Mouse (Mus musculus) adipocyte (in vitro differentiated cells): ENCODE results near the gene Duox1.
A peak's percentile ranks its signal among the peaks of the same experiment; 100 is the strongest.

Source experiments
- DNase-seq: peaks from one replicate; pipeline ENCODE4 v3.0.0-alpha.2; 2016; ENCODE audit warnings: low spot score

Gene Duox1

DNA sequence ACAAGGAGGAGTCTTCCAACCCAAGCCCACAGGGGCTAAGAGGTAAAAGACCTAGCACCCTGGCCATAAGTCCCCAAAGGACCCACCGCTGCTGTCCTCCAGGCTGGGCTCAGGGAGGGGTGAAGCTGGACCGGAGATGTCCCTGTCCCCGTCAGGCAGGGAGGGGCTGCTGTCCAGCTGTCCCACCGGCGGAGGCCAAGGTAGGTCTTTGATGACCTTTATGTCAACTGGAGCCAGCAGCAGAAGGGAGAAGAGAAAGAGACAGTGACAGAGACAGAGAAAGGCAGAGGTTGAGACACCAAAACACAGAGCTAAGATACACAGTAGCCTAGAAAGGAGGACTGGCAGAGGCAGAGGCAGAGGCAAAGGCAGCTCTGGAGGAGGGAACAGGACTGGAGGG lies 39.9 kb downstream of the Duox1 start:
- no peak for DNase-seq

DNA sequence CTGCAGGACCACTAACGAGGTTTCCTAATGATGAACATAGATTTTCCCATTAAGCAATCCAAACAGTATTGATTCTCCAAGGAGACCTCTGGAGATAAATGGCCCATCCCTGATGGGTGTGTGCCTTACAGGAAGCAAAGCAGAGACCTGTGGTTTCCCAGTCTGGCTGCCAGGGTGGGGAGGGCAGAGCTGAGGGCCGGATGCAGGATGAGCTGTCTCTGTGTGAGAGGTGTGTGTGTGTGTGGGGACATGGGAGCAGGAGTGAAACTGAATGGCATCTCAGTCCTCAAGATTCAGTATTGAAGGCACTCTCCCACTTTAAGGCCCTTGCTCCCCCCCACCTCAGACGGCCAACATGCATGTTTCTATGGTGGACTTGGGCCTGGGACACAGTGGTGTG lies 40.7 kb downstream of the Duox1 start:
- no peak for DNase-seq

DNA sequence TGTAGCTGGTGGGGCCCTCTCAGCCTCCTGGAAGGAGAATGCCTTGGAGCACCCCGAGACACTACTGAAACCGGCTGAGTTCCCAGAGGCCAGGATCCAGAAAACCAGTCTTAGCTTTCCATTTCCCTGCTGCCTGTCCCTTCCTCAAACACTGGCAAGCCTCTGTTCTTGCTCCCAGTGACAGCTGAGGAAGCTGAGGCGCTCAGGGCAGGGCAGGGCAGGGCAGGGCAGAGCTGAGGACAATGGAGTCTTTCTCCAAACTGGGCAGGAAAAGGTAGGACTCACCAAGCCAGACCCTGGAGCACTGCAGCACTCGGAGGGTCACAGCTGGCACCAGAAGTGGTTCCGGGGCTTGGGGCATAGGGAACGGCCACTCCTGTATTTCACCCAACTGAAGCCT lies 44.8 kb downstream of the Duox1 start:
- DNase-seq = no peak

DNA sequence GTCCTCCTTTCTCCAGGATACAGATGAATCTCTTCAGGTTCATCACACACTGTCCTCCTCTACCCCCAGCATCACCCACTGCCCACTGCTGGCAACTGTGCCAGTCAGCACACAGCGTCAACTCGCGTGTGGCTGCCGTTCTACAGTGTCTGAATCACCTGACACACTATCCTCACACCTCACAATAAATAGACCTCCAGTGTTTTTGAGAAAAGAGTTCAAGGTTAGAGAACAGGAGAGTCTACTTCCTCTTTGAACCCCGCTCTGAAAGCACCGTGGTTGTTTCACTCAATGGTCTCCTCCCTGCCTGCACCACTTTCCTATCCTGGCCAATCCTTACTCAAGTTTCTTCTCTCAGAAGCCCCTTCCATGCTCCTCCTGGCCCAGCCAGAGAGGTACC lies 45.7 kb downstream of the Duox1 start:
- DNase-seq = no peak

DNA sequence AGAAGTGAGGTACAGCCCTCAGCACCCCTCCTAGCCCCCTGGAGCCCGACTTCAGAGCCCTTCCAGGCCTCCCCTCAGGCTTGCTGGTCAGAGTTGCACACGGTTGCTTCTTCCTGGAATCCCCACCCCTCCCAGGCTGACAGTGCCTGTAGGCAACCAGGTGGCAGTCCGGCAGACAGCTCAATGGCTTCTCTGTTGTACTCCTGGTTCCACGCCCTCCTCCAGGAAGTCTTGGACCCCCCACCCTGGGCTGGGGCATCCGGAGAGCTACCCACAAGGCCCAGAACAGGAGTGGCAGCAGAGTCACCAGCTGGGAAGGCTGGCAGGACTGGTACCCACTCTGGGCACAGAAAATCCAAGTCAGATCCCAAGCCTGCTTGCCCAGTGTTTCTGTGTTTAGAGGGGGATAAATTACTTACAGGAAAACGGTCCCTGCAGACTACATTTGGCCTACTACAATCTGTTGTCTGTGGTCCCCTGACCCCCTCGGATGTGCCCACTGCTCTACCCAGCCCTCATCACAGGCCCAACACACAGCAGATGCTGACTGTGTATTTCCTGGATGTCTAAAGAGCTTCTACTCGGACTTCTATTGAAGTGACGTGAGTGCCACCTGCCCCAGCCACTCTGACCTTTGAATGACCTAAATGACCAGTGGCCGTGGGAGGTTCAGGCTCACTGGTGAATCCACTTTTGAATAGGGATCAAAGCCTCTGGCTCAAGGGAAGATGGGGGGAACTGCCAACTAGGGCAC lies 46.6 kb downstream of the Duox1 start:
- DNase-seq = no peak

DNA sequence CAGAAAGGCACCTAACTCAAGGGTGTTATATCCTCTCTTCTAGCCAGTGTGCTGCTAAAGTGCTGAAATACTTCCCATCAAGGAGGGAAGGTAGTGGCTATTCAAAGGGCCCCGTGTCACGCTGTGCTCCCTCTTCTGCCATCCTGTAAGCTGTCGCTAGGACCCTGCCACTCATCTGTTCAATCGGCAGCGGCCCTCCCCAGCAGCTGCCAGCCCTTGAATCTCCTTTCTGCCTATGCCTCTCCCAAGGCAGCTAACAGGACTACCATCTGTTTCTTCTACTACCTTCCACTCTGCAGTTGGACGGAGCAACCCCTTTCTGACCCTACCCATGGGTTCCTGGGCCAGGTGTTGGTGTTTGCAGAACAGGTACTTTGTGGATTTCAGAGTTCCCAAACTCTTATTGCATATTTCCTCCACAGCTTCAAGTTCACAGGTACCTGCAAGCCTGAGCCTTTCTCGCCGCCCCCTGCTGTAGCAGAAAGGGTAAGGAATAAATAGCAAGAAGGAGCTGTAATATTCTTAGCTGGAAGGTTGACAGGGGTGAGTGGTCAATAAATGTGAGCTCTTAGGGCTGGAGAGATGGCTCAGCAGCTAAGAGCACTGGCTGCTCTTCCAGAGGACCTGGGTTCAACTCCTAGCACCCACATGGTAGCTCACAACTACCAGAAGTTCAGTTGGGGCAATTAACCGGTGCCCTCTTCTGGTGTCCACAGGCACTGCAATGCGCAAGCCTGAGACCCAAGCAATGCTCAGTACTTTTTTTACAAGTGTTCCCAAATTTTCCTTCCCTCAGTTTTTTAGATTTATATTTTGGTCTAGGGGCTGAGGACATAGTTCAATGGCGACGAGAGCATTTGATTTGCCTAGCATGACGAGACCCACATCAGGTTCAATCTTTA lies 47.4 kb downstream of the Duox1 start:
- no peak for DNase-seq

DNA sequence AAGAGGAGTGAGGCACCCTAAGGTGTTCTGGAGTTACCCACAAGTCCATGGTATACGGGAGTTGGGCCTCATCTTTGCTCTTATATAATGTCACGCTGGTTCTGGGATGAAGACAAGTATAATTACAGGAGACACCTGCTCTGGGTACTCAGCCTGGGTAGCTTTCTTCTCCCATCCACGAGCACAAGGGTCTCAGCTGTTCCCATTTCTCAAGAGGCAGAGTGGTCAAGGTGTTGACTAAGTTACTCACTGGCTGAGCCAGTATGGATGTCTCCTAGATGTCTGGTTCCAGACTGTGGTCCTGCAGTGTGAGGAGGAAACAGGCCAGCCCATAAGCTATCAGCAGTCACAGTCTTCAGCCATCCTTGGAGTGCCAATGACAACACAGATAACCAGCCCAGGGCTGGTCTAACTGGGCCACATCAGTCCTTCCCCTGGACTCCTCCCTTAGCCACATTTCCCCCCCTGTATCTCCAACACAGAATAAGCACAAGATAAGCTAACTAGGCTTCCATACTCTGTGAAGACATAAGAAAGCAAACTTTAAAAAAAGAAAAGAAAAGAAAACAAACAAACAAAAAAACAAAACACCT lies 49.0 kb downstream of the Duox1 start:
- DNase-seq = no peak

DNA sequence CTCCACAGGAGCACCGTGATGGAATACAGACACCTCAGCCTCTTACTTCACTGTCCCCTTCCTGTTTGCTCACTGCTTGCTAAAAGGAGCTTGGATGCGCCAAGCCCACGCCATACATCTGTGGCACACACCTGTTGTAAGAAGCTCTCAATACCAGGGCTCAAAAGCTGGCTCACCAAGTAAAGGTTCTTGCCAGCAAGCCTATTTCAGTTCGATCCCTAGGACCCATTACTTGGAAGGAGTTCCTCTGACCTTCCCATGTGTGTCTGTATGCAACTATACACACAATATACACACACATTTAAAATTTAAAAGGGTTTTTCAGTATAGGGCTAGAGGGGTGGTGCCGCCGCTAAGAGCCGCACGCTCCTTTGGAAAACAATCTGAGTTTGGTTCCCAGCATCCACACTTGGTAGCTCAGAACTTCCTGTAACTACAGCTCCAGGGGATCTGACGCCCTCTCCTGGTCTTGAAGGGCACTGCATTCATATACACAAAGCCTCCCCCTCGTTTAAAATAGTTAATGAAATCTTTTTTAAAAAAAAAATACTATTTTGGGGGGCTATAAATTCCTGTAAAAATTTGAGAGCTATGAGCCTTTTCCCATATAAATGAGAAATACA lies 49.9 kb downstream of the Duox1 start:
- DNase-seq = no peak

DNA sequence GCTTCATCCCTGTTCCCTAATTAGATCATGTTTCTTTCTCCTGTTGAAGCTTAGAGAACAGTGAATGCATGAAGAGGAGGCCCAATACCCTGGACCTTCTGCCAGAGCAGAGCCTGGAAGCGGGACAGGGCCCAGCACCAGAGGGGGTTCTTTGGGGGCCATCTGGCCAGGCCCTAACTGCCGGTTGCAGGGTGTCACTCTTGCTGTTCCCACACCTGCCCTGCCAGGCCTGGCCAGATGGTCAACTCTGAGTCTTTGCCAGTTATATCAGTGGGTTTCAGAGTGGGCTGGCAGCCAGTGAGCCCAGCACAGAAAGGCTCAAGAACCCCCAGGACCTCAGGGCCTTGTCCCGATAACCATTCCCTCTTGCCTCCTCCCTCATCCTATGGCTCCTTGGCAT lies 50.6 kb downstream of the Duox1 start:
- DNase-seq = no peak

DNA sequence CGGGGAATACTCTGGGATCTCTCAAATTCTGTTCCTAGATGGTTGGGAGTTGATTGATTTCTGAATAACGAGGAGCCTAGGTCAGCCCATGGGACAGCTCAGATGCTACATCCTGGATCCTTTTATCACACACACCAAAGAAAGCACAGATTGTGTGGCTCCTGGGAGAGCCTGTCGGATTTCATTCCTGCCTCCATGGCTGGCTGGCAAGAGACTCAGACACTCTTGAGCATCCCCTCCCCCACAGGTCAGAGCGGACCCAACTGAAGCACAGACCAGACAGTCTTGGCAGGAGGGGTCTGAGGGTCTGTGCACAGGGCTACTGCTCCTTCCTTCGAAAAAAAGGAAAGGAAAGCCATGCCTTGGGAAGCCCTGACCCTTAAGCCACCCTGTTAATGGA lies 51.2 kb downstream of the Duox1 start:
- no peak for DNase-seq

DNA sequence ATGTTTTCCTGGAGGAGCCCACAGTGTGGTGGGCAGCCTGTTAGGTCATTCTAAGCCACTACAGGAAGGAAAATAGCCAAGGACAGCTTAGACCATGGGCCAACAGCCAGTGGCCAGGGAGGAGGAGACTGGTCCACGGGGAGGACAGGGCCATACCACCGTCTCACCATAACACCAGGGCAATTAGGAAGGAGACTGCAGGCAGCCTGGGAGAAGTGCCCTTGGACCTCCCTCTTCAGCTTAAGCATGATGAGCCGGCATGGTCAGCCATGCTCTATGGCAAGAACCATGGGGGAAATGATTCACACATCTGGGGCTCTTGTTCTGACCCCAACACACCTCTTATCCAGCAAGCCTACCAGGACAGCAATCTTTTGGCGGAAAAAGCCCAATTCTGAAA lies 51.7 kb downstream of the Duox1 start:
- no peak for DNase-seq

DNA sequence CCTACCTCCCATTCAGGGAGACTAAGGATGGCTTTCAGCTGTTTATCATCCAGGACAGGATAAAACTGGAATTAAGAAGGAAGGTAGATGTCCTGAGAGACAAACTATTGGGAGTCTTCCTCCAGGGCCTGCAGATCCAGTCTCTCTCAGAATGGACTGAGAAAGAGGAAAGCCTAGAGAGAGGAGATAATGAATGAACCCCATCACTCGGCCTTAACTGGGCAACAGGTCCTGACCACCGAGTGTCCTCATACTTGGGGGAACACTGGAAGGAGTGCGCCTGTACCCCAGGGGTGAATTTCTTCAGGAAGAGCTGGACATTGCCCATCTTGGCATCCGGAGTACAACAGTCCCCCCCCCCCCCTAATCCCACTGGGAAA lies 52.2 kb downstream of the Duox1 start:
- no peak for DNase-seq

DNA sequence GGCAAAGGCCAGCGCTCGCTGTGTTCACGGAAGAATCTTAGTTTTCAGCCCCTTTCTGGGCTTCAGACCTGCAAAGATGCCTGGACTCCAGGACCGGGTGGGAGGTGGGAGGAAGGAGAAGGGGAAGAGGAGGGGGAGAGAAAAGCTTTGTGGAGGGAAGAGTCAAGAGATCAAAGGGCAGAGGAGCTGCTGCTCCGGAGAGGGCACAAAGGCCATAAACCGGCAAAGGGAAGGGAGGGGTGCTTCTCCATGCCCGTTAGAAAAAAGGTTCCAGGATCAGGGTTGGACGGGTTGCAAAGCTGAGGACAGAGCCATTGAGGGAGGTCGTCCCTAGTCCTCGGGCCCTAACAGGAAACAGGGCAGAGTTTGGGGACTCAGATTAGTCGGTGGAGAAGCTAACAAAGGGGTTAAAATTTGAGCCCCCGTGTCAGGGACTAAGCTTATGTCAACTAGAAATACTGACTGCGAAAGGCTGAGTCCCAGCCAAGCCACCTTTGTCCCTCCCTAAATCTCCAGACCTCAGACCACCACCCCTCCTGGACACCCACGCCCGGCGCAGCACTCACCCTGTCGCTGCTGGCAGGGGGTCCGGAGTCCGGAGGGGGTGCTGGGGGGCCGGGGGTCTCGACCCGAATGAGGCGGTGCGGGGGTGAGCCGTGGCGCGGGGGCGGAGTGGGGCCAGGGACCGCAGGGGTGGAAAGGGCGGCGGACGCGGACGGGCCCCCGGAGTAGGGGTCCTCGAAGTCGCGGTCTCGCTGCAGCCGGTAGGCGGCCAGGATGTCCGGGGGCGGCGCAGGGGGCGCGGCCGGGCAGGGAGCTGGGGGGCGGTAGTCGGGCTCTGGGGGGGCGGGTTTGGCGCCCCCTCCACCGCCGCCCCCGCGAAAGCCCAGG lies 52.9 kb downstream of the Duox1 start:
- no peak for DNase-seq

DNA sequence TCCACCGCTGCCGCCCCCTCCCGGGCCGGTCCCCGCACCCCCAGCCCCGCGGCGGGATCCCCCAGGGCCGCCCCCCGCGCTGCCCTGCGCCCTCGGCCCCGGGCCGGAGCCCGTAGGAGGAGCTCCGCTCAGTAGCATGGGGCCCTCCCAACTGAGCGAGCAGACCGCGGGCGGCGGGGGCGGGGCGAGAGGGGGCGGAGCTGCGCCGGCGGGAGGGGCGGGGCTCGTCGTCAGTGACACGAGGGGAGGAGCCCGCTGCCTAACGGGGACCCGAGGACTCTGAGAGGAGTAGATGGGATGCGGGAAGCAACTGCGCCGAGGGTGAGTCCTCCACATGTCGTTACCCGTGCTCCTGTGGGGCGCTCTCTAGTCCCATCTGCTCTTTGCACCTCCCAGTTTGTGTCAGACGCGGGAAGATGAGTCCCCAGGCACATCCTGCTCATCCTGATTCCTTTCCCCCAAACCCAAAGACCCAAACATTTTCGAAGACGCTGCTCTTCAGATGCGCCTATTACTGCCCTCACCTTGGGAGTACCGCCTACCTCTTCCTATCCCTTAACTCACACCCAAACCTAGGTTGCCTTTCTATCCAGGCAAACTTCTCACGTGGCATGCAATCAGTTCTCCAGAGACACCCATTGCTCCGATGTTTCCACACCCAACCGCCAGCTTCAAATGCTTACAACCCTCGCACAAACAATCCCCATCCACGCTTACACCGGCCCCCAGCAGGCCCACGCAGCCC lies 53.7 kb downstream of the Duox1 start, which contains the start of gene Shf:
Shf (minus strand) TSS at position 168 of the 745 bp plus-strand sequence.
- DNase-seq = peak; percentile 81

DNA sequence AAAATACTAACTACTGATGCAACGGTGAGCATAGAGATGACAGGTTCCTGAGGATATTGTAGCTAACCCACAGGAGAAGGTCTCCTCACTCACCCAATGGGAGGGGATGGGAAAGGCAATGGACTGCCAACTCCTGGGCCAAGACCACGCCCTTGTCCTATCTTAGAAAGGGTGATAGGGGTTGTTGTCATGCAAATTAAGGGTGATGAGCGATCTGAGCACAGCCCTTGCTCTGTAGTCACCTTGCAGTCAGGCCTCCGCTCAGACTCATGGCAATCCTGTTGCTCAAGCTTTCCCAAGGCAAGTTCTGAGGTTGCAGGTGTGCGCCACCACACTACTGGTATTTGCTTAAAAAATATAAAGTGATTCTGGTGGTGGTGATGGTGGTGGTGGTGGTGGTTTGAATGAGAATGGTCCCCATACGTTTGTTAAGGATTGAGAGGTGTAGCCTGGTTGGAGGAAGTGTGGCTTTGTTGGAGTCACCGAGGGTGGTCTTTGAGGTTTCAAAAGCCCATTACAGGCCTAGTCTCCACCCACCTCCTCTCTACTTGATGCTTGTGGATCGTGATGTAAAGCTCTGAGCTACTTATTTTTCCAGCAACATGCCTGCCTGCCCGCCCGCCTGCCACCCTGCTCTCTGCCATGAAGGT lies 54.8 kb downstream of the Duox1 start:
- DNase-seq = no peak

DNA sequence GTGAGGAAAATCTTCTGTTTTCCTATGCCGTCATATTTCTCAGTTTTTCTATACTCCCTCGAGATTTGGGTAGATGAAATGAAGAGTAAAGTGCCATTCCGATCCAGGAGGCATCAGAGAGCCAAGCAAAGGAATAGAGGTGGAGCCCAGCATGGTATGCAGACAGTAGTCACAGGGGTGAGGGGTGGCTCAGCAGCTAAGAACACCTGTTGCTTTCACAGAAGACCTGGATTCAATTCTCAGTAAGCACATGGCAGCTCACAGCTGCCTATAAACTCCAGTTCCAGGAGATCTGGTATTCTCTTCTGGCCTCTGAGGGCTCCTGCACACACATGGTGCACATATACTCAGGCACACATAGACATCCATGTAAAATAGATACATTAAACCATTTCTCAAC lies 56.6 kb downstream of the Duox1 start:
- no peak for DNase-seq

DNA sequence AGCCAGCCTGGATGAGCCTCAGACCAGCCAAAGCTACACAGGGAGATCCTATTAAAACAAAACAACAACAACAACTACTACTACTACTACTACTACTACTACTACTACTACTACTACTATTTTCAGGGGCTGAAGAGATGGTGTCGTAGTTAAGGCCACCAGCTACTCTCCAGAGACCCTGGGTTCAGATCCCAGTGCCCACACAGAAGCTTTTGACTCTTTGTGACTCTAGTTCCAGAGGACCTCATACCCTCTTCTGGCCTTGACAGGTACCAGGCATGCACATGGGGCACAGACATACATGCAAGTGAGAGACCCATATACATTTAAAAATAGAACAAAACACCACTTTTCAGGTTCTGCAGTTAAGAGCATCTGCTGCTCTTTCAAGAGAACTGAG lies 57.1 kb downstream of the Duox1 start:
- DNase-seq = no peak

DNA sequence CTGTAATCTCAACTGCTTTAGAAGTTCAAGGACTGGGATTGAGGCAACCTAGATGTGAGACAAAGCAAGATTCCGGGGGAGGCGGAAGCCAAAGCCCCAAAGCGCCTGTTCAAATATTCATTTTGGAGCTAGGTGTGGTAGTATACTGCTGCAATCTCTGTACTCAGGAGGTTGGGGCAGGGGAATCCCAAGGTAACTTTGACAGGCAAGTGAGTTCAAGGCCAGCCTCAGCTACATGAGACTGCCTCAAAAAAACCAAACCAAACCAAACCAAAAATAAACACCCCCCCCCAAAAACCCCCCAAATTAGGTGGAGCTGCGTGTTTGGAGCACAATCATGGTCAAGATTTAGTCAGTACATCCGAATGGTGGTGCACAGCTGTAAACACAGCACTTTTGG lies 58.5 kb downstream of the Duox1 start:
- DNase-seq = no peak

DNA sequence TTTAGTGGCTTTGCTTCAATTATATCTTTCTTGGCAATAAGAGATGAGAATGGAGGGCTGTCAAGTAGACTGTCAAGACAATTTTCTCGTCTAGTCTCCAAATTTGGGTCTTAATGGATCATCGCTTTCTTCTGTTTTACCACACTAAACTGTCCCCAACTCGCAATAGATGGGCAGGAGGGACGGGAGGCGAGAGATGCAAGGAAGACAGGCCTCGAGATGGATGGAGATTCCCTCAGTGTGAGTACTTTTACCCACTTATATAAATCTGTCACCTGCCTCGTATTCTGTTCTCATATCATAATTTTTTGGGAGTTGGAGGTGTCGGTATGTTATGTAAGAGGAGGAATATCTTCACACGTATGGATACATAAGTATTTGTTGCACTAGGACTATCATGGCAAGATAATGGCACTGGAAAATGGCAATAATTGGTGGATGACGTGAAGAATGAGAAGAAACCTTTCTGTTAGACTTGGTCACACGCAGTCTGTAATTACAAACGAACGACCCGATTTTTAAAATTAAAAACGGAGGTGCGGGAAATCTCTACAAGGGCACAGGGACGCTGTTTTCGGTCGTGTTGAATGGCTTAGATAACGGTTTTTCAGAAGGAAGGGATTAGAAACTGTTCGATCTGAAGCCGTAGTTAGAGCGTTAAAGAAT lies 59.3 kb downstream of the Duox1 start:
- peak; percentile 37 for DNase-seq
